Mouse (Mus musculus): ENCODE results near the gene Fam155a. TPM values are rescaled to one million over a fixed set of nuclear protein-coding genes. Genes with fewer than 3 reads are reported as not detected.

Fam155a gene
- polyA plus RNA-seq, 1 experiment = 0.37 TPM

- H3K36me3 ChIP-seq (ENCODE audit: control insufficient read depth, insufficient read depth, low read length) = no peaks in the 10 kb centered on the region
- H3K27ac ChIP-seq (ENCODE audit: insufficient read depth, low read depth, low read length) = no peak overlapping the region
- no peaks in the 10 kb centered on the region for H3K27me3 ChIP-seq (ENCODE audit: control insufficient read depth, insufficient read depth, low read length)
- 64% methylated on average over 8 of the region's 8 CpGs for WGBS
- TF ChIP-seq POLR2A (IDR thresholded peaks at IDR 0.05; ENCODE audit: low read depth, low read length) (no peak), CTCF (IDR thresholded peaks at IDR 0.05; ENCODE audit: extremely low read depth, insufficient read length, insufficient replicate concordance, low read depth, low read length) (no peak)
- H3K4me1 ChIP-seq (ENCODE audit: control insufficient read depth, insufficient read depth, insufficient read length, low read length) = no peaks in the 10 kb centered on the region
- no peak overlapping the region for H3K4me3 ChIP-seq (ENCODE audit: low read depth, low read length)
Observed at GRCm38 (mm10) chr8:9261527-9261926, 509.4 kb downstream of the Fam155a start.

- H3K4me1 ChIP-seq (ENCODE audit: control insufficient read depth, insufficient read depth, insufficient read length, low read length) = no peaks in the 10 kb centered on the region
- H3K27ac ChIP-seq (ENCODE audit: insufficient read depth, low read depth, low read length) = no peak overlapping the region
- TF ChIP-seq POLR2A (IDR thresholded peaks at IDR 0.05; ENCODE audit: low read depth, low read length) (no peak), CTCF (IDR thresholded peaks at IDR 0.05; ENCODE audit: extremely low read depth, insufficient read length, insufficient replicate concordance, low read depth, low read length) (no peak)
- no peak overlapping the region for H3K4me3 ChIP-seq (ENCODE audit: low read depth, low read length)
- no peaks in the 10 kb centered on the region for H3K27me3 ChIP-seq (ENCODE audit: control insufficient read depth, insufficient read depth, low read length)
- H3K36me3 ChIP-seq (ENCODE audit: control insufficient read depth, insufficient read depth, low read length) = no peaks in the 10 kb centered on the region
- WGBS = 88% methylated on average over 5 of the region's 5 CpGs
Observed at GRCm38 (mm10) chr8:9255316-9255715, 515.6 kb downstream of the Fam155a start.

- Histone ChIP-seq H3K36me3 (ENCODE audit: control insufficient read depth, insufficient read depth, low read length) (no peaks in the 10 kb centered on the region), H3K27me3 (ENCODE audit: control insufficient read depth, insufficient read depth, low read length) (no peaks in the 10 kb centered on the region), H3K4me1 (ENCODE audit: control insufficient read depth, insufficient read depth, insufficient read length, low read length) (no peaks in the 10 kb centered on the region), H3K4me3 (ENCODE audit: low read depth, low read length) (no peak overlapping the region), H3K27ac (ENCODE audit: insufficient read depth, low read depth, low read length) (no peak overlapping the region)
- TF ChIP-seq CTCF (IDR thresholded peaks at IDR 0.05; ENCODE audit: extremely low read depth, insufficient read length, insufficient replicate concordance, low read depth, low read length) (no peak), POLR2A (IDR thresholded peaks at IDR 0.05; ENCODE audit: low read depth, low read length) (no peak)
- WGBS = 61% methylated on average over 4 of the region's 4 CpGs
Observed at GRCm38 (mm10) chr8:9252991-9253390, 518.0 kb downstream of the Fam155a start.

- H3K4me1 ChIP-seq (ENCODE audit: control insufficient read depth, insufficient read depth, insufficient read length, low read length) = no peaks in the 10 kb centered on the region
- 65% methylated on average over 17 of the region's 17 CpGs for WGBS
- no peak overlapping the region for H3K4me3 ChIP-seq (ENCODE audit: low read depth, low read length)
- H3K27ac ChIP-seq (ENCODE audit: insufficient read depth, low read depth, low read length) = no peak overlapping the region
- no peak for TF ChIP-seq POLR2A (IDR thresholded peaks at IDR 0.05; ENCODE audit: low read depth, low read length)
- no peak for TF ChIP-seq CTCF (IDR thresholded peaks at IDR 0.05; ENCODE audit: extremely low read depth, insufficient read length, insufficient replicate concordance, low read depth, low read length)
- no peaks in the 10 kb centered on the region for H3K27me3 ChIP-seq (ENCODE audit: control insufficient read depth, insufficient read depth, low read length)
- no peaks in the 10 kb centered on the region for H3K36me3 ChIP-seq (ENCODE audit: control insufficient read depth, insufficient read depth, low read length)
Observed at GRCm38 (mm10) chr8:9248109-9248821, 522.7 kb downstream of the Fam155a start.

- Histone ChIP-seq H3K27me3 (ENCODE audit: control insufficient read depth, insufficient read depth, low read length) (no peaks in the 10 kb centered on the region), H3K27ac (ENCODE audit: insufficient read depth, low read depth, low read length) (no peak overlapping the region), H3K36me3 (ENCODE audit: control insufficient read depth, insufficient read depth, low read length) (no peaks in the 10 kb centered on the region), H3K4me1 (ENCODE audit: control insufficient read depth, insufficient read depth, insufficient read length, low read length) (no peaks in the 10 kb centered on the region), H3K4me3 (ENCODE audit: low read depth, low read length) (no peak overlapping the region)
- 66% methylated on average over 5 of the region's 5 CpGs for WGBS
- TF ChIP-seq POLR2A (IDR thresholded peaks at IDR 0.05; ENCODE audit: low read depth, low read length) (no peak), CTCF (IDR thresholded peaks at IDR 0.05; ENCODE audit: extremely low read depth, insufficient read length, insufficient replicate concordance, low read depth, low read length) (no peak)
Observed at GRCm38 (mm10) chr8:9245994-9246393, 525.0 kb downstream of the Fam155a start.

- Histone ChIP-seq H3K27me3 (ENCODE audit: control insufficient read depth, insufficient read depth, low read length) (no peaks in the 10 kb centered on the region), H3K4me3 (ENCODE audit: low read depth, low read length) (no peak overlapping the region), H3K36me3 (ENCODE audit: control insufficient read depth, insufficient read depth, low read length) (no peaks in the 10 kb centered on the region), H3K27ac (ENCODE audit: insufficient read depth, low read depth, low read length) (no peak overlapping the region), H3K4me1 (ENCODE audit: control insufficient read depth, insufficient read depth, insufficient read length, low read length) (no peaks in the 10 kb centered on the region)
- TF ChIP-seq POLR2A (IDR thresholded peaks at IDR 0.05; ENCODE audit: low read depth, low read length) (no peak), CTCF (IDR thresholded peaks at IDR 0.05; ENCODE audit: extremely low read depth, insufficient read length, insufficient replicate concordance, low read depth, low read length) (no peak)
- 19% methylated on average over 5 of the region's 5 CpGs for WGBS
Observed at GRCm38 (mm10) chr8:9240996-9241395, 530.0 kb downstream of the Fam155a start.

- Histone ChIP-seq H3K36me3 (ENCODE audit: control insufficient read depth, insufficient read depth, low read length) (no peaks in the 10 kb centered on the region), H3K4me1 (ENCODE audit: control insufficient read depth, insufficient read depth, insufficient read length, low read length) (no peaks in the 10 kb centered on the region), H3K27ac (ENCODE audit: insufficient read depth, low read depth, low read length) (no peak overlapping the region), H3K4me3 (ENCODE audit: low read depth, low read length) (no peak overlapping the region), H3K27me3 (ENCODE audit: control insufficient read depth, insufficient read depth, low read length) (no peaks in the 10 kb centered on the region)
- WGBS = 41% methylated on average over 11 of the region's 11 CpGs
- TF ChIP-seq POLR2A (IDR thresholded peaks at IDR 0.05; ENCODE audit: low read depth, low read length) (no peak), CTCF (IDR thresholded peaks at IDR 0.05; ENCODE audit: extremely low read depth, insufficient read length, insufficient replicate concordance, low read depth, low read length) (no peak)
Observed at GRCm38 (mm10) chr8:9239741-9240140, 531.2 kb downstream of the Fam155a start.
